Mouse (Mus musculus) intestine, embryonic 15.5 days (tissue): Measurements from ENCODE around the gene Zfp808. TPM values are rescaled to one million over a fixed set of nuclear protein-coding genes. Genes with fewer than 3 reads are reported as not detected.
"Not testable (repeated sequence)": the region's sequence is repeated elsewhere in the genome, so short reads cannot be mapped to it uniquely, and the experiment has no call there.

Source experiments
- ATAC-seq: fragments of 200-750 bp; cut with Nextera tagmentation; 2 replicates; pipeline ENCODE4 v1.8.0; 2017; ENCODE audit warnings: moderate TSS enrichment, moderate library complexity
- H3K27ac ChIP-seq: fragments of 300-500 bp; sonication (generic); 2 replicates; pipeline ENCODE4 v1.5.1; 2015; ENCODE audit warnings: mild to moderate bottlenecking, inconsistent platforms
- H3K27me3 ChIP-seq: fragments of 300-500 bp; sonication (generic); replicated peaks from 2 replicates; pipeline ENCODE4 v1.6.1; 2015; ENCODE audit warnings: inconsistent platforms
- H3K36me3 ChIP-seq: fragments of 300-500 bp; sonication (generic); 2 replicates; pipeline ENCODE4 v1.6.1; 2015; ENCODE audit warnings: inconsistent platforms
- H3K4me1 ChIP-seq: fragments of 300-500 bp; sonication (generic); replicated peaks from 2 replicates; pipeline ENCODE4 v1.6.1; 2015; ENCODE audit warnings: inconsistent platforms
- H3K4me2 ChIP-seq: fragments of 300-500 bp; sonication (generic); replicated peaks from 2 replicates; pipeline ENCODE4 v1.6.1; 2015; ENCODE audit warnings: mild to moderate bottlenecking, inconsistent platforms
- H3K4me3 ChIP-seq: fragments of 300-500 bp; sonication (generic); replicated peaks from 2 replicates; pipeline ENCODE4 v1.5.1; 2015; ENCODE audit warnings: inconsistent platforms
- H3K9ac ChIP-seq: fragments of 300-500 bp; sonication (generic); 2 replicates; pipeline ENCODE4 v1.6.1; 2015; ENCODE audit warnings: inconsistent platforms
- H3K9me3 ChIP-seq: fragments of 300-500 bp; sonication (generic); 2 replicates; pipeline ENCODE4 v1.6.1; 2016; ENCODE audit warnings: inconsistent platforms
- WGBS: fragments of 180-500 bp; shearing (Covaris S2); methylation state at CpG from one replicate; pipeline ENCODE4 v1.1.7; 2015; 5-methylcytosine and 5-hydroxymethylcytosine counted together
- polyA plus RNA-seq: library from polyadenylated mRNA; unstranded; fragments of >200 nt; fragmentation: Nextera tagmentation; extraction: Ambion mirVana; gene quantifications from 2 replicates; pipeline ENCODE4 v1.2.1, GENCODE M21; 2015

The Zfp808 gene
- 7.1 and 8.1 TPM in 2 replicates for polyA plus RNA-seq

DNA sequence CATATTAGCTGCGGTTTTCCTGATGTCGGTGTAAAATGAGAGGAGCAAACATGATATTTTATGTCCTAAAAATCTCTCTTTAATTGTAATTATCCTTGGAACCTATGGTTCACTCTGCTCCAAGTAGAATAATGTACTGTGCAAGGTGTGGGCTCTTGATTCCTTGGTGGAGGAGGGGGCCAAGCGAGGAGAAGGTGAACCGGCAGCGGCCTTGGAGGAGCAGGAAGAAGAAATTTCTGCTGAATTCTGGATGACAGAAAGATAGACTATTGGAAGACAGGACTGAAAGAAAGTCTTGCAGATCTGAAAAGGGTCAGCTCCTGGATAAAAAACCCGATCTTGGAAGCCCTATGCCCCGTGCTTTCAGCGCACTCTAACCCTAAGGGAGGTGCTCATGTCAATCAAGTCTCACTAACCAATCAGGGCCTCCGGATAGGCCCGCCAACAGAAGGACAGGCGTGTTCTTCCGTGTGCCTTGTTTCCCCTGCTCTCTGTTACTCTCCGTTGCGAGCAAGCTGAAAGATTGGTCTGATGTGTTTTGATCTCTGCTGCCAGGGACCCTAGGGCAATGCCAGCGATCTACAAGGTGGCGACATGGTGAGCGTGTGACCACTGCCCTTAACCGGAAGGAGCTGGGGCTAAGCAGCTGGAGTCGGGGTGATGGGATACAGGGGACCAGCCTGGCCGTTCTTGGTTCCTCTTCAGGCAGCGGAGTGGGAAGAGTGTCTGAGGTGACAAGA lies at the start of gene Zfp808:
Gene Zfp808, plus strand, starts transcription at position 455 of the 740 bp plus-strand sequence.
- peak within 1 kb of the TSS; percentile 66 for H3K4me3 ChIP-seq
- WGBS = 6% methylated on average over 21 of the region's 21 CpGs
- peak within 1 kb of the TSS; percentile 62 for H3K9ac ChIP-seq
- H3K36me3 ChIP-seq, H3K27me3 ChIP-seq, H3K9me3 ChIP-seq, H3K4me1 ChIP-seq: not testable (repeated sequence)
- ATAC-seq = peak; percentile 98
- H3K4me2 ChIP-seq = peak within 1 kb of the TSS; percentile 53
- 0 out of 2 replicates have a peak within 1 kb of the TSS, but pooled peaks have one; percentile 22 for H3K27ac ChIP-seq

DNA sequence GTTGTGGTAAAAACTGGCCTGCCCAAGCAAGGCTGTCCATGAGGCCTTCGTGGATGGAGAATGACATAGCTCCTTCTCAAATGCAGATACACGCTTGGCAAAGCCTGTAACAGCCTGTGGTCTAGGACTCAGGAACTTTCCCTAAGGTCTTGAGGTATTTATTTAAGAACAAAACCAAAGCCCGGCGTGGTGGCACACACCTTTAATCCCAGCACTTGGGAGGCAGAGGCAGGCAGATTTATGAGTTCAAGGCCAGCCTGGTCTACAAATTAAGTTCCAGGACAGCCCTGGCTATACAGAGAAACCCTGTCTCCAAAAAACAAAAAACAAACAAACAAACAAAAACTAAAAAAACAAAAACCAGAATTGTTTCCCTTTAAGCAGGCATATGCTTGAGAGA lies 30.9 kb upstream of the Zfp808 start:
- H3K27me3 ChIP-seq, H3K27ac ChIP-seq, H3K9me3 ChIP-seq, H3K9ac ChIP-seq, H3K4me3 ChIP-seq, H3K36me3 ChIP-seq, H3K4me1 ChIP-seq, ATAC-seq, H3K4me2 ChIP-seq: not testable (repeated sequence)
- 84% methylated on average over 4 of the region's 4 CpGs for WGBS

DNA sequence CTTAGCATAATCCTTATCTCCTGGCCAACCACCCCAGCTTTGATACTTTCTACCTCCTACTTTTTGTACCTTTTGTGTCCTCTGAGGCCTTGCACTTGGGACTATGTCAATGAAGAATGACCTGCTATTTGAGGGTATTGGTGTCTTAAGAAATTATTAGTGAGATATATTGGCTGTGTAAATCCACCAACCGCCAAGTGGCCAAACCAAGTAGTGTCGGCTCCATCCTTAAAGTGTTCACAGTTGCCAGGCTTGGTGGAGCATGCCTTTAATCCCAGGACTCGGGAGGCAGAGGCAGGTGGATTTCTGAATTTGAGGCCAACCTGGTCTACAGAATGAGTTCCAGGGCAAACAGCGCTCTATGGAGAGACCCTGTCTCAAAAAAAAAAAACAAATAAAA lies 30.2 kb upstream of the Zfp808 start:
- not testable (repeated sequence) for ATAC-seq, H3K36me3 ChIP-seq, H3K4me1 ChIP-seq, H3K9ac ChIP-seq, H3K27me3 ChIP-seq, H3K4me3 ChIP-seq, H3K9me3 ChIP-seq, H3K27ac ChIP-seq, H3K4me2 ChIP-seq
- 88% methylated on average over 4 of the region's 4 CpGs for WGBS

DNA sequence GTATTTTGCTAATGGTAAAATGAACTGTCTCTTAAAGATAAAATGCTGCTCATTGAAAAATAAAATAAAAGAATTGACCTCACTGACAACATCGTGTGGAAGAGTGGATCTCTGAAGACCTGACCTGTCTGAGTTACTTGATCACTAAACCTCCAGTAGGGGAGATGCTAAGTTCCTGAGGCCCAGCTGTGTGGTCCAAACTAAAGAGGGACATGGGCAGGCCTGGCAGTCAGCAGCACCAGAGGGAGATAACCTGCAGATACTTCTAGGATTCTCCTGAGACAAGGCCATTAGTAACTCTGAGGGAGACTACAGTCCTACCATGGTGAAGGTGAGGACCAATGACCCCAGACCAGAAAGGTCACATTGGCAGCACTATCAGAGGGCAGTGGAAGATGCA lies 27.3 kb upstream of the Zfp808 start:
- not testable (repeated sequence) for H3K4me3 ChIP-seq, H3K9ac ChIP-seq, H3K36me3 ChIP-seq, ATAC-seq, H3K4me2 ChIP-seq, H3K4me1 ChIP-seq, H3K27me3 ChIP-seq, H3K9me3 ChIP-seq, H3K27ac ChIP-seq
- WGBS = 80% methylated on average over 1 of the region's 1 CpGs

DNA sequence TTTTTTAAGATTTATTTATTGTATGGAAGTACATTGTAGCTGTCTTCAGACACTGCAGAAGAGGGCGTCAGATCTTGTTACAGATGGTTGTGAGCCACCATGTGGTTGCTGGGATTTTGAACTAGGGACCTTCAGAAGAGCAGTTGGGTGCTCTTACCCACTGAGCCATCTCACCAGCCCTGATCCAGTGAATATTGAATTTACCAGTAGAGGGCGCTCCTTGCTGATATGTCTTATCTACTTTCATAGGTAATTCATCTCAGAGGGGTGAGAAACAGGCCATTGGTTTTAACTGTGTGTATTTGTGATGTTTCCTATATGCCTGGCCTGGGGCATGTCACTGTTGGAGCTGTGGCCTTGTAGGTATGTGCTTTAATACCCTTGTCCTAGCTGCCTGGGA lies 13.8 kb upstream of the Zfp808 start:
- H3K9ac ChIP-seq, ATAC-seq, H3K9me3 ChIP-seq, H3K36me3 ChIP-seq, H3K4me1 ChIP-seq, H3K4me3 ChIP-seq, H3K27ac ChIP-seq, H3K27me3 ChIP-seq, H3K4me2 ChIP-seq: not testable (repeated sequence)
- 35% methylated on average over 2 of the region's 2 CpGs for WGBS

DNA sequence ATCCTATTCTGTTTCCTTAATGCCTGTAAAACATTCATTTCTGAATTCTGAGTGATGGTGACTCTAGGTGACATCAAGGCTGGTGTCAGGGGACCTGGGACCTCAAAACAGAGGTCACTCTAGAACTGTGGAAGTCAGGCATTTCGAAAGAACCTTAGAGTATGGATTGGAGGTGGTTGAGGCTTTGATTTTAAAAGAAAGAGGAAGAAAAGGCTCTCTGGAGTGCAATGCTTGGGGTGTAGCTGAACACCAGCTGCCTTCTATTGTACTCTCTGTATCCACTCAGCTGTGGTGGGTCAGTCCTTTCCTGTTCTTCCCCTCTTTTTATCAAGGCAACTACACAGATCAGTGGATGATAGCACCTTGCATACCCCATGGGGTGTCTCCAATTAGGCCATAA lies 8.1 kb upstream of the Zfp808 start:
- H3K27me3 ChIP-seq, H3K27ac ChIP-seq, H3K4me3 ChIP-seq, ATAC-seq, H3K9me3 ChIP-seq, H3K4me1 ChIP-seq, H3K9ac ChIP-seq, H3K36me3 ChIP-seq, H3K4me2 ChIP-seq: not testable (repeated sequence)
- WGBS = 55% methylated on average over 1 of the region's 1 CpGs

DNA sequence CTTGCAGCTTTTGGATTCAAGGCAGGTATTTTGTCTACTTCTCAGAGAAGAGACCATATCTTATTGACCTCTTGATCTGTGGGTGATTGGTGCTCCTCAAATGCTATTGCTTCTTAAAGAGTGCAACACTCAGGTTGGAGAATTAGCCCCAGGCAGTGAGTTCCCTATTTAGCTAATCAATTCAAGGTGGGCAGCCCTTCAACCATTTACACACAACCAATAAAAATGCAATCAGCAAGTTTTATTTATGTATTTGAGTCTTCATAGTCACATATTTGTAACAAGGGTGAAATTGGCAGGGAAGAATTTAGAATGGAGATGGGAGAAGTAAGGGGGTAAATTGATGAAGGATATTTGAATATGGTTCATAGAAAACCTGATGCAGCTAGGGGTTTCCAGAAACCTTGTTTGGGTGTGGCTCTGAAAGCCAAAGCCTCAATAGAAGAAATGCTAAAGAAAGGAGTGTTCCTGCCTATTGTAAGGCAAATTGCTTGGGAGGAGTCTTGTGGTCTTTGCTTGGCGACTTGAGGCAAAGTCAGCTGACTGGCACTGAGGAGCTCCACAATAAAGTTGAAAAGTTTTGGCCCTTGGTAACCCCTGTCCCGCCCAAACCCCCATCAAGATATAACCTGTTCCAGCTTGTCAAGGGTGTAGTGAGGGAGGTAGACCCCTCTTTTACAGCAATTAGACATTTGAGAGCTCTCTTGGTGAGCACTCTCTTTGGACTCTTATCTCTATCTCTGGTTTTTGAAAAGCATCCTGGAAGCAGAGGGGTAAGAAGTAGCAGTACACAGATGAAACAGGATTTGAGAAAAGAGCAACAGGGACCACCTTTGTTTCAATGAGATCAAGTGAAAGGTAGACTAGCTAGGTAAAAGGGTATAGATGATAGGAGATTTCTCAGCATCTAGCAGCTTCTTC lies 52.4 kb downstream of the Zfp808 start:
- WGBS = 69% methylated on average over 2 of the region's 2 CpGs
- not testable (repeated sequence) for H3K9ac ChIP-seq, H3K4me1 ChIP-seq, H3K4me2 ChIP-seq, ATAC-seq, H3K27ac ChIP-seq, H3K36me3 ChIP-seq, H3K9me3 ChIP-seq, H3K27me3 ChIP-seq, H3K4me3 ChIP-seq

DNA sequence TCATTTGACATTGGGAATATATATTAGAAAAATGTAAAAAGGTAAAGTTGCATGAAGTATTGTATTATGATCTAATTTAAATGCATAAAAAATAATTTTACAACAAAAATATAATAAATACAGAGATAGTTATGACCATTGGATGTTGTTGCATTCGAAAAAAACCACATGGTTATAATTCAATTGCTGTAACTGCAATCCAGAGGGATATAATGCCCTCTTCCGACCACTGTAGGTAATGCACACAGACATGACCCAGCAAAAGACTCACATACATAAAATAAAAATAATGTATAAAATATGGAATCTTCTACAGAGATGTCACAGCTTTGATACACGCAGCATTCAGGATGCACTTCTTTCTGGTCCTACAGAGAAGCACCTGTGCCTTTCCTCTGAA lies 115.6 kb downstream of the Zfp808 start:
- H3K4me2 ChIP-seq = no peak overlapping the region
- 54% methylated on average over 3 of the region's 3 CpGs for WGBS
- ATAC-seq = no peak

DNA sequence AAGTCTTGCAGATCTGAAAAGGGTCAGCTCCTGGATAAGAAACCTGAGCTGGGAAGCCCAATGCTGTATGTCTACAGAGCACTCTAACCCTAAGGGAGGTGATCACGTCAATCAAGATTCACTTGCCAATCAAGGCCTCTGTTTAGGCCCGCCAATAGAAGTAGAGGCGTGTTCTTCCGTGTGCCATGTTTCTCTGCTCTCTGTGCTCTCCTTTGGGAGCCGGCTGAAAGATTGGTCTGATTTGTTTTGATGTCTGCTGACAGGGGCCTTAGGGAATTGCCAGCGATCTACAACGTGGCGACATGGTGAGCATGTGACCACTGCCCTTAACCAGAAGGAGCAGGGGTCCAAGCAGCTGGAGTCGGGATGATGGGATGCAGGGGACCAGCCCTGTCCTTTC lies 125.5 kb downstream of the Zfp808 start:
- H3K27ac ChIP-seq, H3K27me3 ChIP-seq, H3K9me3 ChIP-seq, H3K36me3 ChIP-seq, ATAC-seq, H3K4me3 ChIP-seq, H3K9ac ChIP-seq, H3K4me2 ChIP-seq, H3K4me1 ChIP-seq: not testable (repeated sequence)
- WGBS = 81% methylated on average over 9 of the region's 9 CpGs

More for the DNA sequence above, 115.6 kb downstream of the Zfp808 start:
- H3K36me3 ChIP-seq = no peaks in the 10 kb centered on the region
- H3K27ac ChIP-seq = no peak overlapping the region
- H3K4me1 ChIP-seq = no peaks in the 10 kb centered on the region
- no peak overlapping the region for H3K9ac ChIP-seq
- no peaks in the 10 kb centered on the region for H3K9me3 ChIP-seq
- H3K27me3 ChIP-seq = no peaks in the 10 kb centered on the region
- H3K4me3 ChIP-seq = no peak overlapping the region

DNA sequence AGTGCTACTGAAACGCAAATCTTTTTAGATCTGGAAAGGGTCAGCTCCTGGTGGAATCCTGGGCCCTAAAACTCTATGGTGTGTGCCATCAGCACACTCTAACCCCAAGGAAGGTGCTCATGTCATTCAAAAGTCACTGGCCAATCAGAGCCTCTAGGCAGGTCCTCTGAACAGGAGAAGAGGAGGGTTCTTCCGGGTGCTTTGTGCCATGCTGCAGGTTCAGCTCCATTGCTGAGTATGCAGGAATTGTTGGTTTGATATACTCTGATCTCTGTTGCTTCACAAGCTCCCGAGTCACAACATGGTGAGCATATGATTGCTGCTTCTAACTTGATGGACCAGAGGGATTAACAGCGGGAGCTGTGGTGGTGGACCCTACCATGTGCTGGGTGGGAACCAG lies 133.7 kb downstream of the Zfp808 start:
- H3K9me3 ChIP-seq = no peaks in the 10 kb centered on the region
- H3K27me3 ChIP-seq = no peaks in the 10 kb centered on the region
- H3K4me3 ChIP-seq = no peak overlapping the region
- H3K36me3 ChIP-seq = no peaks in the 10 kb centered on the region
- no peak for ATAC-seq
- H3K27ac ChIP-seq = no peak overlapping the region
- 78% methylated on average over 4 of the region's 4 CpGs for WGBS
- H3K4me2 ChIP-seq = no peak overlapping the region
- H3K9ac ChIP-seq = no peak overlapping the region
- H3K4me1 ChIP-seq = no peaks in the 10 kb centered on the region
